Mouse (Mus musculus): ENCODE results near the gene Pgs1. TPM values are rescaled to one million over a fixed set of nuclear protein-coding genes. Genes with fewer than 3 reads are reported as not detected.

The Pgs1 gene
- polyA plus RNA-seq, 1 experiment = not detected

DNA sequence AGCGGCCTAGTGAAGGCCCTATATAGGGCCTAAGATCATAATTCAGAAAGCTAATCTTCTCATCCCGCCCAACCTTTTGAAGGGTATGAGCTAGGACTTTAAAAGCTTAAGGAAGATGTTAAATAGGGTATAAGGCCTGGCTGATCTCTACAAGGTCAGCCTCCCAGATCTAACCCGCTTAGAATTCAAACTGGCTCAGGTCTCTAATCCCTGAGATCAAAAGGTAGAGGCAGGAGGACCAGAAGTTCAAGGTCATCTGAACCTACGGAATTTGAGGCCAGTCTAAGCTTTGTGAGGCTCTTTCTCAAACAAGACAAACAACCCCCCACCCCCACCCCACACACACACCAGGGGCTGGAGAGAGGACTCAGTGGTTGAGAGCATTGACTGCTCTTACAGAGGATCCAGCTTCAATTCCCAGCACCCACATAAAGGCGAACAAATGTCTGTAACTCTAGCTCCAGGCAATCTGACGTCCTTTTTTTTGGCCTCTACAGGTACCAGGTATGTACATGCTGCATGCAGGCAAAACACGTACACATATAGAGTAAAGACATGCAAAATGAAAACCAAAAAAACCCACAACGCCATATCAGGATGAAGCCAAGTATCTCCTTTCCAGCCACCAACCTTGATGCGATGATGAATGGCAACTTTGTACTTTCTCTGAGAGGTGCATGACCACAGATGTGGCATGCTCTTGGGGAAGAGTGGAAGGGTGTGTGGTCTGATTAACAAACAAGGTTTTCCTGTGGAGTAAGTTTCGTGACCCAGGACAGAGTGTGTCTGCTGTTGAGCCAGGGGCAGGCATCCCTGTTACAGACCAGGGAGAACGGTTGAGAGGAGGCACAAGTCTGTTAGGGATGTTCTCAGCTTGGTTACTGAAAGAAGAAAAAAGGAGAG lies 13.2 kb upstream of the Pgs1 start:
- H3K4me3 ChIP-seq (ENCODE audit: insufficient read depth, low read depth, low read length) = no peak overlapping the region
- peaks cover 30% of the 10 kb centered on the region for H3K4me1 ChIP-seq (ENCODE audit: control insufficient read depth, insufficient read depth, low read length)
- 93% methylated on average over 11 of the region's 11 CpGs for WGBS
- H3K27ac ChIP-seq (ENCODE audit: insufficient read depth, low read depth, low read length) = no peak overlapping the region
- TF ChIP-seq CTCF (IDR thresholded peaks at IDR 0.05; ENCODE audit: insufficient read depth, low read depth, low read length) = no peak
- no peak for TF ChIP-seq POLR2A (IDR thresholded peaks at IDR 0.05; ENCODE audit: insufficient read depth, low read depth, low read length)

DNA sequence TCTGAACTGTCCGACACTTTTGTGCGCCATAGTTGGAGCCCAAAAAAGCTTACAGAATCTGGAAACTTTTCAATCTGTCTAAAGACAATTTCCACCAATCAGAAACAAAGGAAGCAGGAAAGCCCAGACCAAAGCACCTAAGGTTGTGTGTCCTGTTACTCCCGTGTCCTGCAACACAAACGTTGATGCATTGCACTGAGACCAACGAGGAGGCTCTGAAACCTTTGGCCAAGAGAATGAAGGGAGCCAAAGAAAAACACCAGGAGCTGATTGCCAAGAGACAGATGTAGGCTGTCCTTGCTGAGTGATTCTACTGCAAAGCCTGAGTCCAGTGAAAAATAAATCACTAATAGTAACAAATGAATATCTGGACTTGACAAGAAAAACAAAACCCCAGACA lies 12.5 kb upstream of the Pgs1 start:
- TF ChIP-seq POLR2A (IDR thresholded peaks at IDR 0.05; ENCODE audit: insufficient read depth, low read depth, low read length) (no peak), CTCF (IDR thresholded peaks at IDR 0.05; ENCODE audit: insufficient read depth, low read depth, low read length) (no peak)
- no peak overlapping the region for H3K4me3 ChIP-seq (ENCODE audit: insufficient read depth, low read depth, low read length)
- H3K27ac ChIP-seq (ENCODE audit: insufficient read depth, low read depth, low read length) = no peak overlapping the region
- WGBS = 60% methylated on average over 5 of the region's 5 CpGs
- peaks cover 23% of the 10 kb centered on the region for H3K4me1 ChIP-seq (ENCODE audit: control insufficient read depth, insufficient read depth, low read length)

DNA sequence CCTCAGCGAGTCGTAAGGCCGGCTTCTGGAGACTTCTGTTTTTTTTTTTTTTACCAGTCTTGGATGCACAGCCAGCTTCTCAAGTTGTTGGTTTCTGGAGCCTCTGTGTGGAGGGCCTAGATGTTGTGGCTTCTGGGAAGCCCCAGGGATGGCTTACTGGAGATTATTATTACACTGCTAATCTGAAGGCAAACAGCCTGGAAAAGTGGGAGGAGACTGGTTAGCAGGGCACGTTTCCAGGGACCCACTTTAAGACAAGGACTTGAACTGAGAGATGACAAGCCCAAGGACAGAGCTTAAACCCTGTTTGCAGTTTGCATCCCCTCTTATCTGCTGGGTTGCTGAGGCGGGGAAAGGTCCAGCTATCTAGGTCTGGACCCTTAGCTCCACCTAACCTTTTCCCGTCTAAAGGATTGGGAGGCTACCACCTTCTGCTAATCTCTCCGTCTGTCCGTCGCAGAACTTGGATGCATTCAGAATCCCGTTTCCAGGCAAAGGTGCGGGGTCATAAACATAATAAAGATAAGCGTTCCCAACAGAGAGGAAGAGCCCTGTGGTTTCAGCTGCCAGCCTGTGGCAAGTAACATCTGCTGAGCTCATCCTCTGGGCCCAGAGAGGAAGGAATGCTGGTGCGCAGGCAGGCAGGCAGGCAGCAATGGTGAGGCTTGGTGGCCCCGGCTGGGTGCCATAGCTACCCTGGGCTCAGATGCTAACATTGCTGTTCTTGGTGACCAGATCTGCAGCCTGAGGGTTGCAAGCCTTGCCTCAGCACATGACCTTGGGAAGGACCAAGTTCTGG lies 11.6 kb upstream of the Pgs1 start:
- no peak overlapping the region for H3K27ac ChIP-seq (ENCODE audit: insufficient read depth, low read depth, low read length)
- 81% methylated on average over 14 of the region's 14 CpGs for WGBS
- H3K4me3 ChIP-seq (ENCODE audit: insufficient read depth, low read depth, low read length) = no peak overlapping the region
- no peak for TF ChIP-seq POLR2A (IDR thresholded peaks at IDR 0.05; ENCODE audit: insufficient read depth, low read depth, low read length)
- no peak for TF ChIP-seq CTCF (IDR thresholded peaks at IDR 0.05; ENCODE audit: insufficient read depth, low read depth, low read length)
- H3K4me1 ChIP-seq (ENCODE audit: control insufficient read depth, insufficient read depth, low read length) = peaks cover 15% of the 10 kb centered on the region

DNA sequence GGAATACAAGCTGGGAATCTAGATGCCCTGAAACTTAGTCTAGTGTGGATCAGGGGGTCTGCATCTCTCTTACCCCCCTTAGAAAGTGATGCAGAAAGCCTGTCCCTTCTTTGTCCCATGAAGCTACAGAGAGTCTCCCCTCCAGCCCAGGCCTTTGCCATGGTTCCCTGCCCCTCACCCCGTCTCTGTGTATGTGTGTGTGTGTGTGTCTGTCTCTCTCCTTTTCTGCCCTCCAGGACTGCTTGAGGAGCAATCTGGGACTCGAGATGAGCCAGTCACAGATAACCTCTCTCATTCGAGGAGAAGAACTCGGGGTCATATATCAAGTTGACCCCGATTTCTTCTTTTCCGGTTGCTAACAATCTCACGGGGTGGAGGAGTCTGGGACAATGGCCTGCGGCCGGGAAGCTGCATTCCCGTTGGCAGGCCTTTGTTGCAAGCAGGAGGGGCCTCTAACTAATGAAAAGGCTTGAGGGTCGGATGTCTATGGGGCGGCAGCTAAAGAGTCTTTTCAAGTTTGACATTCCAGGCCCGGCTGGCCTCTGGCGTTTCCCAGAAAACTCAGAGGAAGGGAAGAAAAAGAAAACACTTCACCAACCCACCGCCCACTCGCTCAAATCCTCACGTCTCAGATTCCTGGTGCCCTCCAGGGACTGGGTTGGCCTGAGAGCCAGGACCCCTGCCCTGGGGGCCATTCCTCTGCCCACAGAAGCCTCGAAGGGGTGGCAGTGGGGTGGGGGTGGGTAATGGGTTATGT lies 10.7 kb upstream of the Pgs1 start:
- WGBS = 45% methylated on average over 18 of the region's 18 CpGs
- TF ChIP-seq CTCF (IDR thresholded peaks at IDR 0.05; ENCODE audit: insufficient read depth, low read depth, low read length) = no peak
- TF ChIP-seq POLR2A (IDR thresholded peaks at IDR 0.05; ENCODE audit: insufficient read depth, low read depth, low read length) = no peak
- Histone ChIP-seq H3K4me1 (ENCODE audit: control insufficient read depth, insufficient read depth, low read length) (peaks cover 10% of the 10 kb centered on the region), H3K27ac (ENCODE audit: insufficient read depth, low read depth, low read length) (no peak overlapping the region), H3K4me3 (ENCODE audit: insufficient read depth, low read depth, low read length) (no peak overlapping the region)

DNA sequence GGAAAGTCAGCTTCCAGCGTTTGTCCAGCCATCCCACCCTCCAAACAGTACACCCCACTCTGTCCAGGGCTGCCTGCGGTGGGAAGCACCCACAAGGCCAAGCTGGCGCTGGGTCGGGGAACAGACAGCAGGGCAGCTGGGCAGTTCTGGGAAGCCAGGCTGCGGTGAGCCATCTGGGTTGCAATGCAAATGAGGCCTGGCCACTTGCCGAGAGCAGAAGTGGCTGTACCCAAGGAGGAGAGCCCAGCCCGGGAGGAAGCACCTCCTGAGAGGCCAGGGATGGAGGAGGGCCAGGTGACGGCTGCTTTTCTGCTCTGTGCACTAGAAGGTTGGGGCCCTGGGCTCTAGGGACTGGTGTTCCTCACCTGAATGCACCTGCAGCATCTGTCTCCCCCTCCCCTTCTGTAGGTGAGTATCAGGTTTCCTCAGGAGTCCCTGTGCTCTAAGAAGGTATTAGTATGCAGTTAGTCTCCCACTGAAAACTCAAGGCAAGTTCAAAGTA lies 10.0 kb upstream of the Pgs1 start:
- peaks cover 10% of the 10 kb centered on the region for H3K4me1 ChIP-seq (ENCODE audit: control insufficient read depth, insufficient read depth, low read length)
- no peak for TF ChIP-seq CTCF (IDR thresholded peaks at IDR 0.05; ENCODE audit: insufficient read depth, low read depth, low read length)
- TF ChIP-seq POLR2A (IDR thresholded peaks at IDR 0.05; ENCODE audit: insufficient read depth, low read depth, low read length) = no peak
- H3K4me3 ChIP-seq (ENCODE audit: insufficient read depth, low read depth, low read length) = no peak overlapping the region
- WGBS = 28% methylated on average over 8 of the region's 8 CpGs
- no peak overlapping the region for H3K27ac ChIP-seq (ENCODE audit: insufficient read depth, low read depth, low read length)

DNA sequence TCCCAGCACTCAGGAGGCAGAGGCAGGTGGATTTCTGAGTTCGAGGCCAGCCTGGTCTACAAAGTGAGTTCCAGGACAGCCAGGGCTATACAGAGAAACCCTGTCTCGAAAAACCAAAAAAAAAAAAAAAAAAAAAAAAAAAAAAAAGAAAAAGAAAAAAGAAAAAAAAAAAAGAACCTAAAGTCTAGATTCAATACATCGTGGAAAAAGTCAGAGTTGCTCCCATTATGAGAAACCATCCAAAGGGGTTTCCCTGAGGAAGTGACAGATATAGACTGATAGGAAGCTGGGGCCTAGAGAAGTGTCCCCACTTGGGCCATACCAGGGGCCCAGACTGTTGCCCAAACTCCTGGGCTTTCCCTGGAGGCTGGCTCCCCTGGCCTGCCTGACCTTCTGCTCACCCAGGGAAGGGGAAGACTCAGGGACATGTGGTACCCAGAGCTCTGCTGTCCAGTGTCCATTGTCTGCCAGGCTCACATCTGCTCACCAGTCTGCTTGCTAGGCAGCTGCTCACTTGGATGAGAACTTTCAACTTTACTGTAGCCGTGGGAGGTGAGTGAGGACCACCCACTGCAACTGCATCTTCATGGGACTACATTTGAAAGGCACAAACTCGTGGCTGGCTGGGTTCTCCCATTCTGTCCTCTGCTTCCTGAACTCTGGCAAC lies 8.3 kb upstream of the Pgs1 start:
- Histone ChIP-seq H3K4me3 (ENCODE audit: insufficient read depth, low read depth, low read length) (no peak overlapping the region), H3K27ac (ENCODE audit: insufficient read depth, low read depth, low read length) (no peak overlapping the region), H3K4me1 (ENCODE audit: control insufficient read depth, insufficient read depth, low read length) (peaks cover 10% of the 10 kb centered on the region)
- no peak for TF ChIP-seq POLR2A (IDR thresholded peaks at IDR 0.05; ENCODE audit: insufficient read depth, low read depth, low read length)
- no peak for TF ChIP-seq CTCF (IDR thresholded peaks at IDR 0.05; ENCODE audit: insufficient read depth, low read depth, low read length)
- WGBS = 81% methylated on average over 5 of the region's 5 CpGs

DNA sequence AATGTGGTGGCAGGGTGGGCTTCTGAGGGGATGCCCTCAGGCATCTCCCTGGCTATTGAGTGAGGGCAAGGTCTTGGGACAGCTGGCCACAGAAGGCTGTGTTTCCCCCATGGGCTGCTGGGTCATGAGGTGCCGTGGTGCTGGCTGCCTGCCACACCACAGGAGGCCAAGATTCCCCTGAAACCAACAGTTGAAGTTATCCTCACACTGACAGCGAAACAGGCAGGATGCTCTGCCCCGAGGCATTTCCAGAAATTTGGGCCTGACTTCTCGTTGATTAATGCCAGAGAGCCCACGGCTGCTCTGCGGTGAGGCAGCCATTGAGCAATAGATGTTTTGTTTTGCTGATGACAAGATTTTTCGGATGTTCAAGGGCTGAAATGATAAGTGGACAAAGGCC lies 6.7 kb upstream of the Pgs1 start:
- peaks cover 10% of the 10 kb centered on the region for H3K4me1 ChIP-seq (ENCODE audit: control insufficient read depth, insufficient read depth, low read length)
- 79% methylated on average over 7 of the region's 7 CpGs for WGBS
- TF ChIP-seq CTCF (IDR thresholded peaks at IDR 0.05; ENCODE audit: insufficient read depth, low read depth, low read length) (no peak), POLR2A (IDR thresholded peaks at IDR 0.05; ENCODE audit: insufficient read depth, low read depth, low read length) (no peak)

DNA sequence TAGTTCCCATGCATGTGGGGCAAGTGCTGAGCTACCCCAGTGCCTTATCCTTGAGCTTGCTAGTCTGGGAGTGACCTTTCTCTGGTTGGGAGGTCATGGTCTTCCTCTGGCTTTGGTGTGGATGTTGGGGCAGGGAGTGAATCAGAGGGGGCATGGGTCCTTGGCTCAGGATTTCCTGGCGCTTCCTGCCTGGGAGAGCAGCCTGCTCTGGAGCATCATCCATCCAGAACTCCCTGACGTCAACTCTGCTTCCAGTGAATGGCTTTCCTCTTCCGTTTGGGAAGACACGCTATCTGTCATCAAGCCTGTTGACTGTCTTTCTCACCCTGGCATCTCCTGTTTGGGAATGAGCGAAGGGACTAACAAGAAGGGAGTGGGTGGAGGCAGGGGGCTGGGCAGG lies 3.7 kb upstream of the Pgs1 start:
- Histone ChIP-seq H3K4me3 (ENCODE audit: insufficient read depth, low read depth, low read length) (no peak overlapping the region), H3K27ac (ENCODE audit: insufficient read depth, low read depth, low read length) (no peak overlapping the region), H3K4me1 (ENCODE audit: control insufficient read depth, insufficient read depth, low read length) (peaks cover 6% of the 10 kb centered on the region)
- WGBS = 85% methylated on average over 5 of the region's 5 CpGs
- TF ChIP-seq POLR2A (IDR thresholded peaks at IDR 0.05; ENCODE audit: insufficient read depth, low read depth, low read length) (no peak), CTCF (IDR thresholded peaks at IDR 0.05; ENCODE audit: insufficient read depth, low read depth, low read length) (no peak)

More for the DNA sequence above, 6.7 kb upstream of the Pgs1 start:
- no peak overlapping the region for H3K27ac ChIP-seq (ENCODE audit: insufficient read depth, low read depth, low read length)
- H3K4me3 ChIP-seq (ENCODE audit: insufficient read depth, low read depth, low read length) = no peak overlapping the region

Measured in olfactory bulb, adult 2 months (tissue).